Mouse (Mus musculus): ENCODE data around the gene Iqcf6. TPM values are rescaled to one million over a fixed set of nuclear protein-coding genes. Genes with fewer than 3 reads are reported as not detected.

The Iqcf6 gene
- total and polyA plus RNA-seq, 3 experiments = not detected

GRCm38 (mm10) chr9:106664433-106664832, 38.1 kb downstream of the Iqcf6 start:
- H3K79me2 ChIP-seq (ENCODE audit: control insufficient read depth, insufficient read depth, low read length, poor library complexity) = no peaks in the 10 kb centered on the region
- H3K4me1 ChIP-seq (ENCODE audit: control insufficient read depth in 1 of 2, insufficient read depth in 2 of 2, low read length in 2 of 2) = no peaks in the 10 kb centered on the region
- no peaks in the 10 kb centered on the region for H3K27me3 ChIP-seq (ENCODE audit: control insufficient read depth in 1 of 2, insufficient read depth in 2 of 2, low read length in 2 of 2)
- peaks cover 0 to 5% of the 10 kb centered on the region in 2 experiments; a peak in 1 of 4 replicates for H3K36me3 ChIP-seq (ENCODE audit: control insufficient read depth in 1 of 2, insufficient read depth in 2 of 2, low read length in 2 of 2)
- no peaks in the 10 kb centered on the region for H3K9me3 ChIP-seq (replicated peaks; ENCODE audit: insufficient read depth, low read length)
- no peak overlapping the region for H3K4me3 ChIP-seq (ENCODE audit: control insufficient read depth in 1 of 2, insufficient read depth in 1 of 2, low read depth in 2 of 2, low read length in 2 of 2)
- no peak for DNase-seq (ENCODE audit: low read depth, low spot score)
- no peak overlapping the region for H3K27ac ChIP-seq (ENCODE audit: control insufficient read depth, low read depth, low read length)
- H3K9ac ChIP-seq (ENCODE audit: control insufficient read depth, low read depth, low read length, poor library complexity, severe bottlenecking) = no peak overlapping the region
- TF ChIP-seq MAFK (IDR thresholded peaks at IDR 0.05; ENCODE audit: borderline replicate concordance, low read depth, low read length) = no peak
- TF ChIP-seq RAD21 (IDR thresholded peaks at IDR 0.05; ENCODE audit: low read depth, low read length) = no peak
- no peak for TF ChIP-seq MAZ (IDR thresholded peaks at IDR 0.05; ENCODE audit: low read depth, low read length)
- no peak for TF ChIP-seq ZKSCAN1 (IDR thresholded peaks at IDR 0.05; ENCODE audit: low read depth, low read length)
- TF ChIP-seq CHD2 (IDR thresholded peaks at IDR 0.05; ENCODE audit: low read length) = no peak
- no peak for TF ChIP-seq GATA1 (IDR thresholded peaks at IDR 0.05; ENCODE audit: low read depth, low read length)
- no peak for TF ChIP-seq EP300 (IDR thresholded peaks at IDR 0.05; ENCODE audit: low read depth in 1 of 2, low read length in 2 of 2)
- TF ChIP-seq BHLHE40 (IDR thresholded peaks at IDR 0.05; ENCODE audit: borderline replicate concordance, low read depth, low read length) = no peak
- no peak for TF ChIP-seq MXI1 (IDR thresholded peaks at IDR 0.05; ENCODE audit: low read depth, low read length)
- no peak for TF ChIP-seq MEF2A (IDR thresholded peaks at IDR 0.05; ENCODE audit: extremely low read depth, insufficient replicate concordance, low read depth, low read length, poor library complexity, severe bottlenecking)
- no peak for TF ChIP-seq ZNF384 (IDR thresholded peaks at IDR 0.05; ENCODE audit: low read depth, low read length)
- TF ChIP-seq E2F4 (IDR thresholded peaks at IDR 0.05; ENCODE audit: borderline replicate concordance, low read depth, low read length) = no peak
- TF ChIP-seq TBP (IDR thresholded peaks at IDR 0.05; ENCODE audit: low read depth, low read length) = no peak

- Histone ChIP-seq H3K9ac (ENCODE audit: control insufficient read depth, low read depth, low read length, poor library complexity, severe bottlenecking) (no peak overlapping the region), H3K4me3 (ENCODE audit: control insufficient read depth in 1 of 2, insufficient read depth in 1 of 2, low read depth in 2 of 2, low read length in 2 of 2) (no peak overlapping the region), H3K79me2 (ENCODE audit: control insufficient read depth, insufficient read depth, low read length, poor library complexity) (no peaks in the 10 kb centered on the region), H3K36me3 (ENCODE audit: control insufficient read depth in 1 of 2, insufficient read depth in 2 of 2, low read length in 2 of 2) (peaks cover 0 to 5% of the 10 kb centered on the region in 2 experiments; a peak in 1 of 4 replicates), H3K27ac (ENCODE audit: control insufficient read depth, low read depth, low read length) (no peak overlapping the region), H3K9me3 (replicated peaks; ENCODE audit: insufficient read depth, low read length) (no peaks in the 10 kb centered on the region), H3K4me1 (ENCODE audit: control insufficient read depth in 1 of 2, insufficient read depth in 2 of 2, low read length in 2 of 2) (no peaks in the 10 kb centered on the region), H3K27me3 (ENCODE audit: control insufficient read depth in 1 of 2, insufficient read depth in 2 of 2, low read length in 2 of 2) (no peaks in the 10 kb centered on the region)
- DNase-seq (ENCODE audit: low read depth, low spot score) = no peak
- TF ChIP-seq MYC (IDR thresholded peaks at IDR 0.05; ENCODE audit: low read depth, low read length) (no peak), MAX (IDR thresholded peaks at IDR 0.05; ENCODE audit: low read length) (no peak), MXI1 (IDR thresholded peaks at IDR 0.05; ENCODE audit: low read depth, low read length) (no peak), POLR2A (IDR thresholded peaks at IDR 0.05; ENCODE audit: control insufficient read depth in 1 of 2, insufficient read depth in 1 of 2, low read depth in 1 of 2, low read length in 2 of 2, poor library complexity in 1 of 2) (no peak), HCFC1 (IDR thresholded peaks at IDR 0.05; ENCODE audit: low read depth, low read length) (no peak), ZC3H11A (IDR thresholded peaks at IDR 0.05; ENCODE audit: low read depth, low read length) (no peak), ETS1 (IDR thresholded peaks at IDR 0.05; ENCODE audit: low read depth, low read length) (no peak), BHLHE40 (IDR thresholded peaks at IDR 0.05; ENCODE audit: borderline replicate concordance, low read depth, low read length) (no peak), EP300 (IDR thresholded peaks at IDR 0.05; ENCODE audit: low read depth in 1 of 2, low read length in 2 of 2) (no peak), USF2 (IDR thresholded peaks at IDR 0.05; ENCODE audit: borderline replicate concordance in 1 of 2, insufficient read depth in 1 of 2, low read depth in 1 of 2, low read length in 2 of 2) (no peak), MYB (IDR thresholded peaks at IDR 0.05; ENCODE audit: low read depth, low read length) (no peak), KAT2A (conservative IDR thresholded peaks at IDR 0.05; ENCODE audit: low read depth, low read length) (no peak), USF1 (IDR thresholded peaks at IDR 0.05; ENCODE audit: low read depth, low read length) (no peak), E2F4 (IDR thresholded peaks at IDR 0.05; ENCODE audit: borderline replicate concordance, low read depth, low read length) (no peak)
These were observed 38.5 kb downstream of the Iqcf6 start for GRCm38 (mm10) chr9:106664856-106665255.

Measured in MEL (cell line).